Mouse (Mus musculus) hindbrain, embryonic 12.5 days (tissue): ENCODE measurements around the gene Itm2b. TPM values are rescaled to one million over a fixed set of nuclear protein-coding genes. Genes with fewer than 3 reads are reported as not detected.
A peak's percentile ranks its signal among the peaks of the same experiment; 100 is the strongest.

Experiments used
- ATAC-seq: fragments of 200-750 bp; cut with Nextera tagmentation; 2 replicates; pipeline ENCODE4 v1.8.0; 2017; ENCODE audit warnings: moderate TSS enrichment; ENCODE audit not compliant: low FRiP score
- H3K27ac ChIP-seq: fragments of 300-500 bp; sonication (generic); 2 replicates; pipeline ENCODE4 v1.5.1; 2016; ENCODE audit warnings: mild to moderate bottlenecking
- H3K27me3 ChIP-seq: fragments of 300-500 bp; sonication (generic); 2 replicates; pipeline ENCODE4 v1.6.1; 2016; ENCODE audit warnings: mild to moderate bottlenecking
- H3K36me3 ChIP-seq: fragments of 300-500 bp; sonication (generic); 2 replicates; pipeline ENCODE4 v1.6.1; 2016; ENCODE audit warnings: mild to moderate bottlenecking
- H3K4me1 ChIP-seq: fragments of 300-500 bp; sonication (generic); 2 replicates; pipeline ENCODE4 v1.6.1; 2016
- H3K4me2 ChIP-seq: fragments of 300-500 bp; sonication (generic); replicated peaks from 2 replicates; pipeline ENCODE4 v1.6.1; 2016; ENCODE audit warnings: mild to moderate bottlenecking
- H3K4me3 ChIP-seq: fragments of 300-500 bp; sonication (generic); 2 replicates; pipeline ENCODE4 v1.5.1; 2016; ENCODE audit warnings: mild to moderate bottlenecking
- H3K9ac ChIP-seq: fragments of 300-500 bp; sonication (generic); 2 replicates; pipeline ENCODE4 v1.6.1; 2016; ENCODE audit warnings: mild to moderate bottlenecking, moderate library complexity
- H3K9me3 ChIP-seq: fragments of 300-500 bp; sonication (generic); replicated peaks from 2 replicates; pipeline ENCODE4 v1.6.1; 2016; ENCODE audit warnings: mild to moderate bottlenecking
- WGBS: fragments of 180-500 bp; shearing (Covaris S2); methylation state at CpG from one replicate; pipeline ENCODE4 v1.1.7; 2016; 5-methylcytosine and 5-hydroxymethylcytosine counted together
- polyA plus RNA-seq: library from polyadenylated mRNA; unstranded; fragments of >200 nt; fragmentation: Nextera tagmentation; extraction: Ambion mirVana; gene quantifications from 2 replicates; pipeline ENCODE4 v1.2.1, GENCODE M21; 2016

The Itm2b gene
- polyA plus RNA-seq, 1 experiment from 2014 or later = 486 TPM

DNA sequence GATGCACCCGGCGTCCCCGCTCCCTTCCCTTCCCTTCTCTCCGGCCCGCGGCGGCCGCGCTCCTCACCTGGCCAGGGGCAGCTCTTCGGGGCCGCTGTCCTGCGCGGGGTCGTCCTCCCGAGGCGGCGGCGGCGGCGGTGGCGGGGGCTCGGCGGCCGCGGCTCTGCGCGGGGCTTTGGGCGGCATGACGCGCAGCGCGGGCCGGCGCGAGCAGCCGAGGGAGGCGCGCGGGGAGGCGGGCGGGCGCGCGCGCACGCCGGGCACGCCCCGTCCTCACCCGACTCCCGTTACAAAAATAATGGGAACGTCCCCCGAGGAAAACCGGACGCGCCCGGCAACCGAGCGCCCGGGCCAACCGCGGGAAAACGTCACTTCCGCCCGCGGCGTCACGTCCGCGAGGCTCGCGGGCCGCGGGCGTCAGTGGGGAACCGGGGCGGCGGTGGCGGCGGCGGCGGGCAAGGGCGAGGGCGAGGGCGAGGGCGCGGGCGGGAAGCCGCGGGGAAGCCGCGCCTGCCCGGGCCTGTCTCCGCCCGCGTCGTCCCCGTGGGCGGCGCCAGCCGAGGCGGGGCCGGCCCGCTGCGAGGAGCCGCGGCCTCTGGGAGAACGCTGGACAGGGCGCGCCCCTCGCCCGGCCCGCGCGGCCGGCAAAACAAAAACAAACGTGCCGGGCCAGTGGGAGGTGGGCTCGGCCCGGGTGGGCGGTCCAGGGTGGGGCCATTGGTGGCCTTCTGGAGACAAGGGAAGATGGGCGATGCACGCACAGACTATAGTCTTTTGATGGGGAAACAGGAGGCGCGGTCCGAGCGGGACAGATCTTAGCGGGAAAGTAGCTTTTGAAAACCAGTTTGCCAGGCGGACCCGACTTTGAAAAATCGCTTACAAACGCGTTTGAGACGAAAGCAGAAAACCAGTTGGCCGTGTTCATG lies 59.4 kb downstream of the Itm2b start, which contains the start of gene Rb1:
Gene Rb1 (minus strand): TSS at position 367 of the 926 bp plus-strand sequence.
- peak; percentile 92 for ATAC-seq
- H3K27me3 ChIP-seq = no peaks in the 10 kb centered on the region
- H3K4me3 ChIP-seq = peak within 1 kb of the TSS; percentile 97
- peaks cover 16% of the 10 kb centered on the region for H3K4me1 ChIP-seq
- under 1% methylated on average over 93 of the region's 135 CpGs for WGBS
- H3K36me3 ChIP-seq = peaks cover 2% of the 10 kb centered on the region; the same call in 1 of the 2 replicates
- H3K4me2 ChIP-seq = peak within 1 kb of the TSS; percentile 78
- no peaks in the 10 kb centered on the region for H3K9me3 ChIP-seq
- peak within 1 kb of the TSS; percentile 80 for H3K9ac ChIP-seq
- peak within 1 kb of the TSS; percentile 90 for H3K27ac ChIP-seq

DNA sequence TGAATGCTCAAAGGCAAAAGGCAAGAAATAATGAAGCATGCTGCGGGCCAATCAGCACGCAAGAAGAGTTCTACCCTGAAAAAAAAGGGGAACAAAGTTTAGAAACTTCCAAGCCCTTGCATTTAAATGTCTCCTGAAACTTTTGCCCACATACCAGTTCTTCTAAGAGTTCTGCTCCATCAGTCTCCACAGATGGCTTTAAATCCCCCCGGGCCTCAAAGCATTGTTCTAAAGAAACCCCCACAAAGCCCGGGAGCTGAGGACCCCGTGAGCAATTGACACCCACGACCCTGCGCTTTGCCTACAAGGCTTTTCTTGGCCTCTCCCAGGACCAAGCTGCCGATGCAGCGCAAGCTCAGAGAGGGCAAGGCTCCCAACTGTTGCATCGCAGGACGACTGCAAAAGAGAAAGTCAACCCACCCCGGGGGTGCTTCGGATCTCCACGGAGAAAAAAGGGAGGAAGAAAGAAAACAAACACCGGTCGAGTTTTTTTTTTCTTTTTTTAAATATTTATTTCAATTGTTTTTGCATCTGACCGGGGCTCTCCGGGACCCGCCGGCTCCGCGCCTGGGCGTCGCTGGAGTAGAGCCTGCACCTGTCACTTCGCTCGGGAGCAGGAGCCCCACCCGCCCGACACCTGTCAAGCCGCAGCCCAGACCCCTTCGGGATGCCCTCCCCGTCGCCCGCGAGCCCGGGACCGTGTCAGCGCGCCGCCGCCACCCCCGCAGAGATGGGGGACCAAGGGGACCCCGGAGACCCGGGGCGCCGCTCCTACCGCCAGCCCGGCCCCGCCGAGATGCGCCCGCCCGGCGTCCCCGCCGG lies 60.2 kb downstream of the Itm2b start:
- H3K27ac ChIP-seq = peak overlapping the region; percentile 90
- H3K4me2 ChIP-seq = peak overlapping the region; percentile 78
- peak; percentile 49 for ATAC-seq
- no peaks in the 10 kb centered on the region for H3K9me3 ChIP-seq
- peaks cover 16% of the 10 kb centered on the region for H3K4me1 ChIP-seq
- peak overlapping the region; percentile 80 for H3K9ac ChIP-seq
- peak overlapping the region; percentile 97 for H3K4me3 ChIP-seq
- under 1% methylated on average over 55 of the region's 55 CpGs for WGBS
- H3K27me3 ChIP-seq = no peaks in the 10 kb centered on the region
- H3K36me3 ChIP-seq = peaks cover 2% of the 10 kb centered on the region; the same call in 1 of the 2 replicates

DNA sequence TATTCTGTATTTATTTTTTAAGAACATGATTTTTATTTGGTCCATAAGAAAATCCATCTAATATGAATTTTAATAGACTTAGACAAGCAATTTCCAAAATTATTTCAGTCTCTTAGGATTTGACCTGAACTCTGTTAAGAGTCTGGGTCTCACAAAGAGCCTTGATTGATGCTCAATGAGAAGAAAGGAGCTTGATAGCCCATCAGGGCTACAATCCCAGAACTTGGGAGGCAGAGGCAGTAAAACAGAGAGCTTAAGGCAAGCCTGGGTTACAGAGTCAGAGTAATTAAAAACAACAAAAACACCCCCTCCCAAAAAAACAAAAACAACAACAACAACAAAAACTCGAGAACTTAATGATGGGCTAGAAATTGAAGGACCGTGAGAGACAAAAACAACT lies 61.1 kb downstream of the Itm2b start:
- H3K27me3 ChIP-seq = no peaks in the 10 kb centered on the region
- no peaks in the 10 kb centered on the region for H3K9me3 ChIP-seq
- ATAC-seq = no peak
- peaks cover 2% of the 10 kb centered on the region; the same call in 1 of the 2 replicates for H3K36me3 ChIP-seq
- no peak overlapping the region for H3K27ac ChIP-seq
- no peak overlapping the region for H3K9ac ChIP-seq
- 49% methylated on average over 2 of the region's 2 CpGs for WGBS
- H3K4me3 ChIP-seq = no peak overlapping the region
- peaks cover 16% of the 10 kb centered on the region for H3K4me1 ChIP-seq
- peak overlapping the region; percentile 78 for H3K4me2 ChIP-seq

DNA sequence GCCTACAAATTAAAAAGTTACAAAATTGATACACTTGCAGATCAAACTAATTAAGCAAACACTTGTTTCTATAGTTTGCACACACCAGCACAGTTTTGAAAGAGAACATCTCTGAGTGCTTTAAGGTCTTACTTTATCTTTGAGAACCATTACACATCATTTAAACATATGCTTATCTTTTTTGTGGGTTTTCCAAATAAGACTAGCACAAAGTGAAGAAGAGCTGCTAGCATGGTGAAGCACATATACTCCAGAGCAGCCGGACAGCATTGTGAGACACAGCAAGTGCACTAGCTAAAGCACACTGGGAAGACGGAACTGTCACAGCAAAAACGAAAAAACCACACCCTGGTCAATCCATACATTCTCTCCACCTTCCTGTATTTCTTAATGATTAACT lies 62.9 kb downstream of the Itm2b start:
- H3K27me3 ChIP-seq = no peaks in the 10 kb centered on the region
- no peak overlapping the region for H3K9ac ChIP-seq
- no peak overlapping the region for H3K4me2 ChIP-seq
- no peak for ATAC-seq
- H3K4me3 ChIP-seq = no peak overlapping the region
- peaks cover 2% of the 10 kb centered on the region; the same call in 1 of the 2 replicates for H3K36me3 ChIP-seq
- no peak overlapping the region for H3K27ac ChIP-seq
- no peaks in the 10 kb centered on the region for H3K9me3 ChIP-seq
- 87% methylated on average over 3 of the region's 3 CpGs for WGBS
- peaks cover 16% of the 10 kb centered on the region for H3K4me1 ChIP-seq

DNA sequence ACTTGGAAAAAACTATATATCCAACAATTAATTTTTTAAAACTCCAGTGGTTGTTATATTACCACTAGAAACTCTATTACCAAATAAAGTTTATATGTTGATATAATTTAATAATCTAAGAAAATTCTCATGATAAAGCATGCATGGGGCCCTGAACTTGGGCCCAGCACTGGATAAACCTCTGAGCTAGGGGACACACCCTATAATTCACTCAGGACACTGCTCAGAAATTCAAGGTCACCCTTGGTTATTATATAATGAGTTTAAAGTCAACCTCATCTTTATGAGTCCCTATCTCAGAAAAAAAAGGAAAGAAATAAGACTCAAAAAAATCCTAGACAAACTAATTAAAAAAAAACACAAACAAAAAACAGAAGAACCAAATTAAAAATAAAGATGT lies 68.2 kb downstream of the Itm2b start:
- Histone ChIP-seq H3K4me3 (no peak overlapping the region), H3K4me1 (no peaks in the 10 kb centered on the region), H3K9me3 (no peaks in the 10 kb centered on the region), H3K27ac (no peak overlapping the region), H3K4me2 (no peak overlapping the region), H3K9ac (no peak overlapping the region), H3K36me3 (peaks cover 2% of the 10 kb centered on the region; the same call in 1 of the 2 replicates), H3K27me3 (no peaks in the 10 kb centered on the region)
- ATAC-seq = no peak

DNA sequence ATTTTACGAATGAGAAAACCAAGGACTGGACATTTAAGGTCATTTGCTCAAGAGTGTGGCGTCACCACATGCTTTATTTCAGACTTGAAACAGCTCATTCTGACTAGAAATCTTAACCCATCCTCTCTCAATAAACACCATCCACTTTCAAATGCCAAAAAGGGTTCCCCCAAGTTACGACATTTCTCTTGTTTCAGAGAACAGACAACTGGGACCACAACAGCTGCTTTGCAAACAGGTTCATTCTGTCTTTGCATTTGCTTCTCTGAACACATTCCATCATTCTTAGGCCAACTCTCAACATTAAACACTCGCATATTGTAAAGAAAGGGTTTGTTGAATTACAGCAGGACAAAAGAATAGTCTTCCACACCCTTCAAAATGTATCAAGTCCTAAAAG lies 71.2 kb downstream of the Itm2b start:
- H3K36me3 ChIP-seq = no peaks in the 10 kb centered on the region
- H3K9ac ChIP-seq = no peak overlapping the region
- no peaks in the 10 kb centered on the region for H3K27me3 ChIP-seq
- no peak overlapping the region for H3K27ac ChIP-seq
- no peaks in the 10 kb centered on the region for H3K4me1 ChIP-seq
- H3K9me3 ChIP-seq = no peaks in the 10 kb centered on the region
- no peak overlapping the region for H3K4me2 ChIP-seq
- ATAC-seq = no peak
- 82% methylated on average over 4 of the region's 4 CpGs for WGBS
- H3K4me3 ChIP-seq = no peak overlapping the region

DNA sequence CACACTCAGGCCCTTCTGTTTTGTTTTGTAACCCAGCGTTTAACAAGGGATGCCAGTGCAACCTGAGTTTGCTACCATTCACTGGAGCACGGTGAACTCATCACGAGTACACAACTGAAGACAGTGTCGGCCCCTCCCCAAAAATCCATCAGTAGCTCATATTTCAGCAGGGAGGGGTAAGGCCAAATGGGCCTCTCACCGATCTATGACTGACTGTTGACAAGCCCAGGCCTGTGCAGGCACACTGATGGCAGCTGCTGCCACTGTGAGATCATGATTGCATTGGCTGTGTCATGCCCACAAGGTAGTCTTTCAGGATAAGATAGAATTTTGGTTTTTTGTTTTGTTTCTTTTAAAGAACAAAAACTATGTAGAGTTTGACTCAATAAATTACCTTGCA lies 71.7 kb downstream of the Itm2b start:
- Histone ChIP-seq H3K36me3 (no peaks in the 10 kb centered on the region), H3K9me3 (no peaks in the 10 kb centered on the region), H3K4me2 (no peak overlapping the region), H3K9ac (no peak overlapping the region), H3K4me3 (no peak overlapping the region), H3K4me1 (no peaks in the 10 kb centered on the region), H3K27ac (no peak overlapping the region), H3K27me3 (no peaks in the 10 kb centered on the region)
- WGBS = 60% methylated on average over 5 of the region's 5 CpGs
- ATAC-seq = no peak

DNA sequence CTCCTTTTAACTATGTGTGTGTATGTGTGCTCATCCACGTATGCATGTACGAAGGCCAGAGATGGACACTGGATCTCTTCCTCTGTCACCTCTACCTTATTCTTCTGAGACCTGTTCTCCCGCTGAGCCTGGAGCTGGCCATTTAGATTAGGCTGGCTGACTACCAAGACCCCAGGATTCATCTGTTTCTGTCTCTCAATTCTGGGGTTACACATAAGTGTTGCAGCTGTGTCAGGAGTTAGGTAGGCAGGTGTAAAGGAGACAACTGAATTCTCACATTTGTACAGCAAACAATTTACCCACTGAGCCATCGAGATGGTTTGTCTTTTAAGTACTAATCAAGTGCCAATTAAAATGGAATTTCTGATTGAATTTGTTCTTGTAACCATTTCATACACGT lies 72.2 kb downstream of the Itm2b start:
- H3K27ac ChIP-seq = no peak overlapping the region
- no peak for ATAC-seq
- H3K4me3 ChIP-seq = no peak overlapping the region
- WGBS = 90% methylated on average over 5 of the region's 5 CpGs
- H3K27me3 ChIP-seq = no peaks in the 10 kb centered on the region
- H3K36me3 ChIP-seq = no peaks in the 10 kb centered on the region
- H3K4me2 ChIP-seq = no peak overlapping the region
- H3K9ac ChIP-seq = no peak overlapping the region
- H3K9me3 ChIP-seq = no peaks in the 10 kb centered on the region
- no peaks in the 10 kb centered on the region for H3K4me1 ChIP-seq

Other genes starting within 250 kb of the Itm2b start
- 12.9 and 14.0 TPM in 2 replicates for gene Lpar6, start 147.4 kb downstream of the Itm2b start, polyA plus RNA-seq
- gene Rb1, start 59.5 kb downstream of the Itm2b start, polyA plus RNA-seq = 34.2 and 36.4 TPM in 2 replicates
- 81.8 and 90.3 TPM in 2 replicates for gene Med4, start 124.7 kb upstream of the Itm2b start, polyA plus RNA-seq
- gene Sucla2, start 140.0 kb upstream of the Itm2b start, polyA plus RNA-seq = 103 and 104 TPM in 2 replicates
- gene Nudt15, start 163.0 kb upstream of the Itm2b start, polyA plus RNA-seq = 11.0 and 11.8 TPM in 2 replicates